Mouse (Mus musculus) lung, embryonic 15.5 days (tissue): ENCODE measurements at regions not wholly inside any gene's neighbourhood (a gene's known extent, or its start where the extent isn't known, plus 50 kb on each side); places are given as distances from the start of the nearest gene placed in this dataset.

Experiments used
- ATAC-seq: fragments of 200-750 bp; cut with Nextera tagmentation; 2 replicates; pipeline ENCODE4 v1.8.0; 2017; ENCODE audit warnings: moderate number of reproducible peaks, borderline replicate concordance; ENCODE audit not compliant: low FRiP score, low TSS enrichment; ENCODE audit errors: extremely low read depth
- H3K27ac ChIP-seq: fragments of 300-500 bp; sonication (generic); 2 replicates; pipeline ENCODE4 v1.5.1; 2015; ENCODE audit warnings: moderate library complexity, mild to moderate bottlenecking, inconsistent platforms
- H3K27me3 ChIP-seq: fragments of 300-500 bp; sonication (generic); 2 replicates; pipeline ENCODE4 v1.6.1; 2015; ENCODE audit warnings: inconsistent platforms
- H3K36me3 ChIP-seq: fragments of 300-500 bp; sonication (generic); 2 replicates; pipeline ENCODE4 v1.6.1; 2015; ENCODE audit warnings: inconsistent platforms
- H3K4me1 ChIP-seq: fragments of 300-500 bp; sonication (generic); 2 replicates; pipeline ENCODE4 v1.6.1; 2015; ENCODE audit warnings: inconsistent platforms
- H3K4me2 ChIP-seq: fragments of 300-500 bp; sonication (generic); 2 replicates; pipeline ENCODE4 v1.6.1; 2015; ENCODE audit warnings: inconsistent platforms, mild to moderate bottlenecking, moderate library complexity
- H3K4me3 ChIP-seq: fragments of 300-500 bp; sonication (generic); 2 replicates; pipeline ENCODE4 v1.5.1; 2015; ENCODE audit warnings: mild to moderate bottlenecking, inconsistent platforms
- H3K9ac ChIP-seq: fragments of 300-500 bp; sonication (generic); 2 replicates; pipeline ENCODE4 v1.6.1; 2015; ENCODE audit warnings: inconsistent platforms
- H3K9me3 ChIP-seq: fragments of 300-500 bp; sonication (generic); 2 replicates; pipeline ENCODE4 v1.6.1; 2016; ENCODE audit warnings: inconsistent platforms
- WGBS: fragments of 180-500 bp; shearing (Covaris S2); methylation state at CpG from one replicate; pipeline ENCODE4 v1.1.7; 2015; 5-methylcytosine and 5-hydroxymethylcytosine counted together

GRCm38 (mm10) chr7:117065771-117066170 lies 315.0 kb upstream of the Xylt1 start:
- no peaks in the 10 kb centered on the region for H3K36me3 ChIP-seq
- ATAC-seq: no peak
- H3K9ac ChIP-seq: no peak overlapping the region
- no peak overlapping the region for H3K4me3 ChIP-seq
- no peaks in the 10 kb centered on the region for H3K9me3 ChIP-seq
- 41% methylated on average over 2 of the region's 2 CpGs for WGBS
- no peak overlapping the region for H3K4me2 ChIP-seq
- H3K27ac ChIP-seq: no peak overlapping the region
- no peaks in the 10 kb centered on the region for H3K4me1 ChIP-seq
- H3K27me3 ChIP-seq: no peaks in the 10 kb centered on the region

- Histone ChIP-seq H3K27ac (0 out of 2 replicates have a peak overlapping the region, but pooled peaks have one; percentile 41), H3K36me3 (no peaks in the 10 kb centered on the region), H3K9ac (no peak overlapping the region), H3K4me3 (no peak overlapping the region), H3K4me1 (no peaks in the 10 kb centered on the region), H3K9me3 (no peaks in the 10 kb centered on the region), H3K4me2 (no peak overlapping the region), H3K27me3 (no peaks in the 10 kb centered on the region)
- ATAC-seq: peak; percentile 35
- 23% methylated on average over 6 of the region's 6 CpGs for WGBS
Observed at GRCm38 (mm10) chr7:117090911-117091550, 289.7 kb upstream of the Xylt1 start.

- 68% methylated on average over 4 of the region's 4 CpGs for WGBS
Observed at GRCm38 (mm10) chr7:117092860-117093259, 287.9 kb upstream of the Xylt1 start.

GRCm38 (mm10) chr7:117097618-117098017 lies 283.2 kb upstream of the Xylt1 start:
- H3K4me2 ChIP-seq: no peak overlapping the region
- 50% methylated on average over 3 of the region's 3 CpGs for WGBS
- H3K9me3 ChIP-seq: no peaks in the 10 kb centered on the region
- no peaks in the 10 kb centered on the region for H3K4me1 ChIP-seq
- no peak overlapping the region for H3K9ac ChIP-seq
- no peak overlapping the region for H3K4me3 ChIP-seq
- no peaks in the 10 kb centered on the region for H3K36me3 ChIP-seq
- H3K27ac ChIP-seq: no peak overlapping the region
- H3K27me3 ChIP-seq: no peaks in the 10 kb centered on the region
- ATAC-seq: no peak

More at GRCm38 (mm10) chr7:117092860-117093259, 287.9 kb upstream of the Xylt1 start:
- ATAC-seq: no peak
- no peaks in the 10 kb centered on the region for H3K4me1 ChIP-seq
- H3K36me3 ChIP-seq: no peaks in the 10 kb centered on the region
- no peaks in the 10 kb centered on the region for H3K27me3 ChIP-seq
- H3K4me3 ChIP-seq: no peak overlapping the region
- H3K9me3 ChIP-seq: no peaks in the 10 kb centered on the region
- H3K27ac ChIP-seq: no peak overlapping the region
- no peak overlapping the region for H3K9ac ChIP-seq
- no peak overlapping the region for H3K4me2 ChIP-seq

GRCm38 (mm10) chr7:117099041-117099440 lies 281.7 kb upstream of the Xylt1 start:
- no peaks in the 10 kb centered on the region for H3K36me3 ChIP-seq
- no peak for ATAC-seq
- 76% methylated on average over 6 of the region's 6 CpGs for WGBS
- H3K4me1 ChIP-seq: no peaks in the 10 kb centered on the region
- H3K9me3 ChIP-seq: no peaks in the 10 kb centered on the region
- no peak overlapping the region for H3K9ac ChIP-seq
- H3K27ac ChIP-seq: no peak overlapping the region
- no peak overlapping the region for H3K4me2 ChIP-seq
- H3K27me3 ChIP-seq: no peaks in the 10 kb centered on the region
- H3K4me3 ChIP-seq: no peak overlapping the region

GRCm38 (mm10) chr7:117103035-117103434 lies 277.7 kb upstream of the Xylt1 start:
- no peaks in the 10 kb centered on the region for H3K9me3 ChIP-seq
- H3K9ac ChIP-seq: no peak overlapping the region
- H3K4me1 ChIP-seq: no peaks in the 10 kb centered on the region
- no peak overlapping the region for H3K4me3 ChIP-seq
- no peaks in the 10 kb centered on the region for H3K36me3 ChIP-seq
- H3K4me2 ChIP-seq: no peak overlapping the region
- WGBS: 43% methylated on average over 5 of the region's 5 CpGs
- H3K27me3 ChIP-seq: no peaks in the 10 kb centered on the region
- ATAC-seq: no peak
- H3K27ac ChIP-seq: no peak overlapping the region

GRCm38 (mm10) chr7:117106691-117107191 lies 274.0 kb upstream of the Xylt1 start:
- no peaks in the 10 kb centered on the region for H3K36me3 ChIP-seq
- H3K27ac ChIP-seq: no peak overlapping the region
- no peaks in the 10 kb centered on the region for H3K4me1 ChIP-seq
- no peak overlapping the region for H3K9ac ChIP-seq
- WGBS: 84% methylated on average over 7 of the region's 7 CpGs
- H3K27me3 ChIP-seq: no peaks in the 10 kb centered on the region
- no peak for ATAC-seq
- no peak overlapping the region for H3K4me3 ChIP-seq
- H3K9me3 ChIP-seq: no peaks in the 10 kb centered on the region
- no peak overlapping the region for H3K4me2 ChIP-seq

GRCm38 (mm10) chr7:117108391-117108790 lies 272.4 kb upstream of the Xylt1 start:
- WGBS: 54% methylated on average over 3 of the region's 3 CpGs

GRCm38 (mm10) chr7:117127728-117128127 lies 253.1 kb upstream of the Xylt1 start:
- Histone ChIP-seq H3K9ac (no peak overlapping the region), H3K9me3 (no peaks in the 10 kb centered on the region), H3K4me1 (no peaks in the 10 kb centered on the region), H3K4me3 (no peak overlapping the region), H3K27me3 (no peaks in the 10 kb centered on the region), H3K4me2 (no peak overlapping the region), H3K27ac (no peak overlapping the region), H3K36me3 (no peaks in the 10 kb centered on the region)
- WGBS: 31% methylated on average over 3 of the region's 3 CpGs
- ATAC-seq: no peak

More at GRCm38 (mm10) chr7:117108391-117108790, 272.4 kb upstream of the Xylt1 start:
- H3K9ac ChIP-seq: no peak overlapping the region
- H3K27me3 ChIP-seq: no peaks in the 10 kb centered on the region
- no peak overlapping the region for H3K4me3 ChIP-seq
- ATAC-seq: no peak
- H3K36me3 ChIP-seq: no peaks in the 10 kb centered on the region
- no peaks in the 10 kb centered on the region for H3K9me3 ChIP-seq
- no peak overlapping the region for H3K27ac ChIP-seq
- no peaks in the 10 kb centered on the region for H3K4me1 ChIP-seq
- H3K4me2 ChIP-seq: no peak overlapping the region

- no peak for ATAC-seq
- 95% methylated on average over 1 of the region's 1 CpGs for whole genome bisulfite sequencing
- Histone ChIP-seq H3K9me3 (no peaks in the 10 kb centered on the region), H3K4me1 (peaks cover 7% of the 10 kb centered on the region; the same call in 1 of the 2 replicates), H3K9ac (no peak overlapping the region), H3K27me3 (no peaks in the 10 kb centered on the region), H3K36me3 (no peaks in the 10 kb centered on the region), H3K4me3 (no peak overlapping the region), H3K4me2 (no peak overlapping the region), H3K27ac (no peak overlapping the region)
Observed at GRCm38 (mm10) chr7:117134869-117135268, 245.9 kb upstream of the Xylt1 start.

GRCm38 (mm10) chr7:117138681-117139080 lies 242.1 kb upstream of the Xylt1 start:
- ATAC-seq: no peak
- H3K4me1 ChIP-seq: peaks cover 9% of the 10 kb centered on the region; the same call in 1 of the 2 replicates
- no peak overlapping the region for H3K9ac ChIP-seq
- no peaks in the 10 kb centered on the region for H3K27me3 ChIP-seq
- no peak overlapping the region for H3K4me3 ChIP-seq
- no peaks in the 10 kb centered on the region for H3K36me3 ChIP-seq
- no peak overlapping the region for H3K27ac ChIP-seq
- no peaks in the 10 kb centered on the region for H3K9me3 ChIP-seq
- 44% methylated on average over 1 of the region's 1 CpGs for WGBS
- H3K4me2 ChIP-seq: no peak overlapping the region

- H3K36me3 ChIP-seq: no peaks in the 10 kb centered on the region
- peaks cover 9% of the 10 kb centered on the region; the same call in 1 of the 2 replicates for H3K4me1 ChIP-seq
- H3K27me3 ChIP-seq: no peaks in the 10 kb centered on the region
- H3K27ac ChIP-seq: no peak overlapping the region
- no peak overlapping the region for H3K9ac ChIP-seq
- no peaks in the 10 kb centered on the region for H3K9me3 ChIP-seq
- H3K4me3 ChIP-seq: no peak overlapping the region
- 11% methylated on average over 5 of the region's 5 CpGs for WGBS
- H3K4me2 ChIP-seq: no peak overlapping the region
- ATAC-seq: peak; percentile 74; the same call in 1 of the 2 replicates
Observed at GRCm38 (mm10) chr7:117139245-117139970, 241.4 kb upstream of the Xylt1 start.
